Mouse (Mus musculus) ovary, postnatal 14 days (tissue): Measurements from ENCODE around the gene Csf1.
"Not testable (repeated sequence)": the region's sequence is repeated elsewhere in the genome, so short reads cannot be mapped to it uniquely, and the experiment has no call there.

Experiments
- DNase-seq: peaks from one replicate; pipeline ENCODE4 v3.0.0; 2022; ENCODE audit warnings: low spot score

The Csf1 gene

DNA sequence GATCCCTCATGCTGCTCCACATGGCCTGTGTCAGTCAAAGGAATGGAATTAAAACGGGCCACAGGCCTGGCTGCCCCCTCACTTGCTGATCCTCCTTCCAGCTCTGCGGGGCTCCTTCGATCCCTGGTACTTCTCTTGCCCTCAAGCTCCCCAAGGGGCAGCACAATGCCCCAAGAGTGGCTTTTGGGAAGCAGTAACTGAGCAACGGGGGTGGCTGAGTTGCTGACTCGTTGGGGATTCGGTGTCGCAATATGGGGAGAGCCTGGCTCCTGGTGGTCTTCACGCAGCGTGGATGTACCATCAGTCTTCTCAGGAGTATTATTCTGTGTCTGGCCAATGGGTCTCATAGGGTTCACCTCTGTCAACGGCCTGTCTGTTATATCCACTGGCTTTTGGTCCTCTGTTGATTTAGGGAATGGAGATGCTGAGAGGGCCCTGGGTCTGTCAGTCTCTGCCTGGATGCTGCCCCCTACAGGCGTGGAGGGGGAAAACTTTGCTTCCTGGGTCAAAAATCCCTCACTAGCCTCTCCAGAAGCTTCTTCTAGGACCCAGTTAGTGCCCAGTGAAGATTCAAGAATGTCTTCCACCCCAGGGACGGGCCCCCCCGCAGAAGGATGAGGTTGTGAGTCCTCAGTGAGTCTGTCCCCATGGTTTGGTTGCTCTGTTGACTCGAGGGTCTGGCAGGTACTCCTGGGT lies 11.9 kb downstream of the Csf1 start:
- no peak for DNase-seq

DNA sequence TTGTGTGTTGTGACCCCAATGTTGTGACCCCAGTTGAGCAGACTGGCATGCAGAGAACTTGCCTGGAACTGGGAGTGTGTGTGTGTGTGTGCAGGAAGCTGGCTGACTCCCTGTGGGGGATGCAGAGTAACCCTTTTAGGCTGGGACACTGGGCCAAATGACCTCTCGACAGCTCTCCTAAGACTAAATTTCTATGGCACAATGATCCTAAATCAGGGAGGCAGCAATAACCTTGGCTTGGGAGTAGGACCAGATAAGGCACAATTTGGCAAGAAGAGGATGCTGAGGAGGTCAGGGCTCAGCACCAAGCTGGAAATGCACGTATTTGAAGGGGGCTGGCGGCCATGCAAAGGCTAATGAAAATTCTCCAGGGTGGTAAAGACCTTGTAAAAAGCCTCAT lies 14.2 kb downstream of the Csf1 start:
- DNase-seq = no peak

DNA sequence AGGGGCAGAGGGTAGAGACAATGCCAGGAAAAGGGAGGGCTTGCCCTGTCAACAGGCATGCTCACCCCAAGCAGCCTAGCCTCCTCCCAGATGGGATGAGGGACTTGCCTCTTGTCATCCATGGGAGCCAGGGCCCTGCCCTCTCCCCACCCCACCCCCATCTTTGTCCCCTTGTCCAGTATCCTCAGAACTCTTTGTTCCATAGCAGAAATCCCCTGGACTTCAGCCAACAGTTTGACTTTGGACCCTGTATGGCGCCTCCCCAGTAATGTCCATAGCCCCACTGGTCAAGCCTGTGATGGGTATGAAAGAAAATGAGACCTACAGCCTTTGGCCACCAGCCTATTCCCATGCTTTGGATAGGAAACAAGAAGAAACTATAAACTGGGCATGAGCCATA lies 16.6 kb downstream of the Csf1 start:
- DNase-seq = no peak

DNA sequence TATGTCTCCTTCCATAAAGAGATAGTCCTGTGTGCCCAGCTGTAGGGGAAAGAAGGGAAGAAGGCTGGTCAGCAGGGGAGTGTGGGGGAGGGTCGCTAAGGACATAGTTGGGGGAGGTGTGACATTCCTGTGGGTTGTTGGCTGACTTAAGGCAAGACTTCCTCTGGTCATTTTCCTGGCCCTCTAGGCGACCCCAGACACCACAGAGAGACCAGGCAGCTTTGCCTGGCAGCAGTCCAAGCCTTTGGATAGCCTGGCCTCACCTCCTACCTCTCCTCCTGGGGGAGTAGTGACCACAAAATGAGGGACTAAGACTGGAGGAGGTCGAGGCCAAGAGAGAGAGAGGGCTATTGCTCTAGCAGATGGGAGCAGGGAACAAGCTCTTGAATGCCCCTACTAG lies 17.2 kb downstream of the Csf1 start:
- DNase-seq = no peak

DNA sequence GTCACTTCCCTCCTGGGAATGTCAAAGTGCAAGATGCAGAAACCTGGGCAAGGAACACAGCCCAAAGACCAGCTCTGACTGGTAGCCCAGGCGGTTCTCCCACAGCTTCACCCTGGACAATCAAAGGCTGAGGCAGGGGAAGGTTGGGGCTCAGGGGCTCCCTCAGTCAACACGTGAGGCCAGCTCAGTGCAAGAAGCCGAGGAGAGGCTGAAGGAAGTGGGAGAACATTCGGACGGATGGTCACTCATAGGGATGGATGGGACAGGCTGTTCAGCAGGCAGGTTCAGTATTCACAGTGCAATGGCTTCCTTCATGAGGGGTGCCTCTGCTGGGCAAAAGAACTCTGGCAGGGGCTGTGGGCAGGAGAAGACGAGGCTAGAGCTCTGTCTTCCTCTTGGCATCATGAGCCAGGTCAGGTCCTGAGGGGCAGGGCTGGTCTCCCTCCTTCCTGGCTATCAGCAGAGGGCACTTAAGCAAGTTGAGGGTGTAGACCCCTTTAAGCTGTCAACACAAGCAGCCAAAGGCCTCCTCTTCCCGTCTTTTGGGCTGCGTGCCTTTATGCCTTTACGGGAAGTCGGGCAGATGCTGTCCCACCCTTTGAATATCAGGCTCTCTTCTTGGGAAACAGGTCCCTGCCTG lies 18.1 kb downstream of the Csf1 start:
- DNase-seq = no peak

DNA sequence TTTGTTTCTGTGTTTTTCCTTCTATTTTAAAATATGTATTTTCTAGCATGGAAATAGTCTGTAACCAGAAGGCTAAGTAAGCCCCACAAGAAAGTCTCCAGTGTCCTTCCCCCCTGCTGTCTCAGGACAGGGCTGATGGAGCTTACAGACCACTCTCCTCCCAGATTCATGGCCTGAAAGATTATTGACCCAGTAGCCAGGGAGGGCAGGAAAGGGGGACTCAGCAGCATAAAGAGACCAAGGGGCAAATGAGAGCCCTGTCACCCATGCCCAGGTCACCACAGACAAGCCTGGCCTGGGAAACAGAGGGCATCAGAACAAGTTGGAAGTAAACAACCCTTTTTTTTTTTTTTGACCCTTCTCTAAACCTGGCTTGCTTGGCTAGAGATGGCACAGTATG lies 18.9 kb downstream of the Csf1 start:
- no peak for DNase-seq

DNA sequence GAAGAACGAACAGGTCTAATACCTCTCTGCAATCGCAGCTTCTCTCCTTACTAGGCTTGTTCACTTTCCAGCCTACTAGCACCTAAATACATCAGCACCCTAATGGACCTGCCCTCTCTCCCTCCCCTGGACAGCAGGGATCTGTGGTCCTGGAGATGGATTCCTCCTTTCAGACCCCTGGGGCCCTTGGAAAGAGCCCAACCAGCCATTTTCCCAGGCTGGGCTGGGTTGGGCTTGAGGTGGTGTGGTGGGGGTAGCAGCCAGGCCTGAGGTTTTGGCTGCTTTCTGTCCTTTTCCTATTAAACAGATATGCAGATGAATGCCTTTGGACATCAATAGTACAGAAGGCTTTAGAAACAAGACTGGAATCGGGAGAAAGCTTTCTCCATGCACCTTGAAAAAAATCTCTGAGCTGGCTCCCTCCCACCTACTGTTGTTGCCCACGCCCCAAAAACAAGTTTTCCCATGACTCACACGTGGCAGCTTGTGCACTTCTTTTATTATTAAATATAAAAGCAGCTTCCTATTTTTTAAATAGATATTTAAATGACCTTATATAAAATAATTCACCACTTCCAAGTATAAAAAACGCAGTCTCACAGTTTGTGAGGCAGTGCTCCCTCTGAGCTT lies 19.6 kb downstream of the Csf1 start:
- peak; percentile 74 for DNase-seq

DNA sequence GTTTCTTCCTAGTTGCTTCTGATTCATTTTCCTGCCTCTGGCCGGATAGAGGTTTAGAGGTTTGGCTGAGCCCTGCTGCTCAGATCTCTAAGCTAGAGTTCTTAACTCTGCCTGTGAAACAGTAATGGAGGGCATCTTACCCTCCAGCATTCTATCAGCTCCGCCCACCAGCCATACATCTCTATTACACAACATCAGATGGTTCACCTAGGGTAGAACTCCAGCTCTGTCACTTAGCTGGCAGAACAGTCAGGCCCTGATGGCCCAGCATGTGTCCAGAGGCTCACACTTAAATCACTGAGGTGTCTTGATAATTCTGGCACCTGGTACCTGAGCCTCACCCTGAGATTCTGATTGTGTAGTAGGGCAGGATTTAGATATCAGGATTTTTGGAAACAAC lies 20.3 kb downstream of the Csf1 start:
- no peak for DNase-seq

DNA sequence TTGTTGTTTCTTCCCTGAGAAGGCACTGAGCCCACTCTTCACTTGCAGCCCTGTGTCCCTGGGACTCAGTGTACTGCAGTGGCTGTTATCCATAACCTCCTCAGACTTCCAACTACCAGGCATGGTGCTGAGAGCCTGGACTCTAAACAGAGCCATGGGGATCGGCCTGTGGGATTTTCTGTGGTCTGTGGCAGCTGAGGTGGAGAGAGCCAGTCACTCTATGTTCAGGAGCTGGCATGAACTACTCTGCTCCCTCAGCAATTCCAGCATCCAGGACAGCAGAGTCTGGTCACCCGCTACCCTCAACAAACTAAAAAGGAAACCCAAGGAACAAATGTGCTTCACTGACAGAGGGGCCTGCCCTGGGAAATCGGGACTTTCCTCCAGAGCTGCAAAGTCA lies 20.8 kb downstream of the Csf1 start:
- no peak for DNase-seq

DNA sequence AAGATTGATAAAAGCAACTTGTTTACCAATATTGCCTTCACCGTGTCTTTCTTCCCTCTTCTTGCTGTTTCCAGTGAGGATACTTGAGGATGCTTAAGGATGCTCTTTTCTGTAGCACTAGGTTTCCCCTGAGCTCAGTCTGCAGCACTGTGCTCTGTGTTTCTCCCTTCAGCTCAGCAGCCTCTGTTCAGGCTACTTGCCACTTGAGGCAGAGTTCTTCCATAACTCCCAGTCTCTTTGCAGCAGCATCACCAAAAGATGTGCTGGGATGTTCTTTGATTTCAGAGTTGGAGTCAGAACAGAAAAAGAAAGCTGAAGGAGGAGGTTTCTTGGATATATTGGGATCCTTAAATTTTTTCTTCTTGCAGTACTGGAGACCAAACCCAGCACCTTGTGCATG lies 21.6 kb downstream of the Csf1 start:
- DNase-seq = no peak

DNA sequence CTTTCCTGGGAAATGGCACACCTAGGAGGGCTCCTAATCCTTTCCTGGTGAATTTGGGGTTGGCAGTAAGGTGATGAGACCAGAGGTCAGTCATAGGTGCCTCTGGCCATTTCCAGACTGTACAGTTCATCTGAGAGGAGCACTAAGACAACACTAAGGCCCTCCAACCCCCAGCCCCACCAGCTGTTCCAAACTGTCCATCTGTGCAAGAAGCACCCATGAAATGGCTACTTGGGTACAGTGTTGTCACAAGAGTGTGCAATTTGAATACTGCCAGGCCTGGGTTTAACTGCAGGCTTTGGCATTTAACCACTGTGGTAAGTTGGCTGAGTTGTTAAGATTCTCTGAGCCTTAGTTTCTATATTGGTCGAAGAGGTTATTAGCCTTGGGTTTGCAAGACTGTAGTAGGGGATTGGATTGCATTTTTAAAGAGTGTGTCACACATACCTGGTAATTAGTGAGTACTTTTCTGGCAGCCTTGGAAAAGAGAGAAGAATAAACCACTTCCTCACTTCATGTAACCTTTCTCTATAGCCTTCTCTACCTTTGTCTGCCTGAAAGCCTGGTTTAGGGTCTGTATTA lies 22.6 kb downstream of the Csf1 start:
- no peak for DNase-seq

DNA sequence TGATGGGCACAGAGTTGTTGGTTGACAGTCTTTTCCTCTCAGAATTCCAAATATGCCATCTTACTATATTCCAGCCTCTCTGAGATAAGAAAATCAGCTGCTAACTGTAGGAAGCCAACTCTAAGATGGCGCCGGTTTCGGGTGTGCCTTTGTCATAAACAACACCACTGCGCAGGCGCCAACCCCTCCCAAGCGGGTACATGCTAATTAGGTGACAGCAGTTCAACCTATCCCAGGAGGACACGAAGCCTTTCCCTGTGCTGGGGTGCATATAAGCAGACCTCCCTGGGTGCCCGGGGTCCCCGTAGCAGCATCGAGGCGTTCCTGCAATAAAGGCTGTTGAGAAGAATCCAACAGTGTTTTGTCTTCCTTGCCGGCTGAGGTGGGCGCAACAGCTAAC lies 24.6 kb downstream of the Csf1 start:
- not testable (repeated sequence) for DNase-seq

DNA sequence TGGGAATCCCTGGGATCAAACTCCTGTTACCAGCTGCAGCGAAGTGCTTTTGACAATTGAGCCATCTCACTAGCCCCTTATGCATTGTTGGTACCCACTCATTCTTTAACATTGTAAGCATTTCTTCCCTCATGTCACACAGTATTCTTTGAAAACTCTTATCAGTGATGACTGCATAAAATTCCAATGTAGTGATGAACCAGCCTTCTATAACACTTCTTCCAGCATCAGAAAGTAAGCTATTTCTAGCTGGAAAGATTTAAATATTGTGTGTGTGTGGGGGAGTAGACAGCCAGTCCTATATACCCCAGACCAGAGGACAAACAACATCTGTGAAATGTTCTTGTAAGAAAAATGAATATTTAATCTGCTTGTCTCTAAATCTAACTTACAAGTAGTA lies 26.9 kb downstream of the Csf1 start:
- DNase-seq = no peak

DNA sequence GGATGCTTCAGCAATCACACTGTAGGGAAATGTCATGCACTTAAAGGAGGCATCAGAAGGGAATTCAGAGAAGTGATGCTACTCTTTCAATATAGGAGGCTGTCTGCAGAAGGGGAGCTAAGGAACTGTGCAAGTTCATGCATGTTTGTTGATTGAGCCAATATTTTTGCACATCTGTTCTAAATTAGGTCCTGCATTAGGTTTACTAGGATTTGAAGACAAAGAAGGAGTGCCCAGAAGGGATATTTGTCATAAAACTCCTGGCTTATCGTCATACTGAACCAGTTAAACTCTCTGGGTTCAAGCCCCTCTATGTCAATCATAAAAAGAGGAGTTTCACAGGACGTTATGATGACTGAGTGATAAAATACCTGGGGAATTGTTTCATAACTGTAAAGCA lies 30.0 kb downstream of the Csf1 start:
- no peak for DNase-seq

DNA sequence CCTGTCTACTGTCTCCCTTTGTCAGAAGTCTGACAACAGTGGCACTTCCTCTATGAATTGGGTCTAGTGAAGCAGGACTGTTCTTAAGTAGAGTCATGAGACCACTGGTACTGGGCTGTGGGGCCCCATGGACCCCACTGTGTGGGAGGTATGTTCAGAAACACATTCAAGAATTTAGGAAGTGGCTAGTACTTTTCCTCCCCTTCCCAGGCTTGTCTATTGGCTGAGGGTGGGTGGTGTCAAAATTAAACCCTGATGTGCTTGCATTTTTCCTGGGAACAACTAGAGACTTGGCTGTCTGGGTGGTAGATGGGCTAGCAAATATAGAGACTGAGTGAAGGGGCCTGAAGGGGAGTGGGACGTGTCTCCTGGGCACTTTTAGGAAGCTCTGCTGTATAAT lies 31.8 kb downstream of the Csf1 start:
- DNase-seq = no peak

DNA sequence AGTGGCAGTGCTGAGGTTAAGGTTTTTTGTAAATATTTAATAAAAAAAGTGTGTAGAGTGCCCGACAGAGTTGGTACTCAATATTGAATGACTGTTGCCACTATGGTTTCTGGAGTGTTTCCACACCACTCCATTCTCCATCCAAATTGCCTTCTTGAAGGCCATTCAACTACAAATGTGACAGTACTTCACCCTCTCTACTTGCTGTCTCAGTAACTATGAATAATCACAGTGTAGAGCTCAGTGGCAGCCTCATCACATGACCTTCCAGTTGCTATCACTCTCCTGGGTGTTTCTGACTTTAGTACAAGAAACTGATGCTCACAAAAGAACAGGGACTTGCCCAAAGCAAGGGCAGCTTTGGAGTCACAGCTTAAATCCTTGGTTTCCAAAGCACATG lies 44.3 kb downstream of the Csf1 start:
- DNase-seq = no peak

DNA sequence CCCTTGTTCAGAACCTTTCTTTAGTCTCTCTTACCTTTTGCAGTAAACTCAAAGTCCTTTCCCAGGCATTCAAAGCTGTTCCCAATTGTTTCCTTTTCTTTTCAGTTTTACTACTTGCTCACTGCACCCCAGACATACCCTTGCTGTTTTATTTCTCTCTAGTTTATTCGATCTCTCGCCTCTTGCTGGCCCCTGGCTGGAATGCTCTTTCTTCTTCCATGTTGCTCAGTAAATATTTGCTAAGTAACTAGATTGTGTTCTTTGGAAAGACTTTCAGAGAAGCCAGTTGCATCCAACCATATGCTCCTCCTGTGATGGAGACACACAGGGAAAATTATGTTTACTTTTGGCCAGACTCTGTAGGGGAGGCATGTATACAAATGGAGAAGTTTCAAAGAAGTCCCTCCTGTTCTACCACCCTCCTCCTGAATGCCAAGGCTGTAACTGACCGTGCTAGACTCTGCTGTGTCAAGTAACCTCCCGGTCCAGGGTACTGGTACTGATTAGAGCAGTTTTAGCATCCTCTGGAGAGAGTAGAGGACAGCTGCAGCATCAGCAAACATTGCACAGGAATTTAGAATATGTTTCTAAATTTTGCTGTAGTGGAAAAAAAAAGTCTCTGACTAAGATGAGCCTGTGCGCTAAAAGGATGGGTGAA lies 45.9 kb downstream of the Csf1 start:
- no peak for DNase-seq

DNA sequence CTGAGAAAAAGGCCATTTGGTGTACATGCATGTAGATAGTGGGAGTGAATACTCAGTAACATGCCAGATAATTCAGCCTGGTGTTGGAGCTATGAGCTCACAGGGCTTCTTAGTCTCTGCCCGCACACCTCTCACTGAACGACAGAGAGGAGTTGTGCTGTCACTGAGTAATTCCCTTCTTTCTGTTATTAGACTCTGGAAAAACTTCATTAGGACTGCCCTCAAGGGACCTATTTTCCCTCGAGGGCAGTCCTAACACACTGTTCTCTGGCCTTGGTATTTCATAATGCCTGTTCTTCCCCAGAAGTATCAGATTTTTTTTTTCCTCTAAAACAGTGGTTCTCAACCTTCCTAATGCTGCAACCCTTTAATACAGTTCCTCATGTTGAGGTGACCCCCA lies 48.2 kb downstream of the Csf1 start:
- no peak for DNase-seq

DNA sequence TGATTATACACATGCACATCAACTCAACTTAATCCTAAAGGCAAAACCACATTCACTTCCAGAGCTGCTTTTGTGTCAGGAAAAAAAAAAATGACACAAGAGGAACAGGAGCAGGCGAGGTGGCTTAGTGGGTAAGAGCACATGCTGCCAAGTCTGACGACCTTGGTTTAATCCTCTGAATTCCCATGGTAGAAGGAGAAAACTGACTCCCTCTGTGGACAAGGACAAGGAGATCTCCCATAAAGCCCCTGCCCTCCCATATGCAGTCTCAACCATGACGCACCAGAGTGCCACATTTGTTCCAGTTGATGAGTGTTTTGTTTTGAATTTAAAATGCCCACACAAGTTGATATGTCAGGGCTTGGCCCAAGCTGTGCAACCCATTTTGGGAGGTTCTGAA lies 51.1 kb downstream of the Csf1 start:
- no peak for DNase-seq

DNA sequence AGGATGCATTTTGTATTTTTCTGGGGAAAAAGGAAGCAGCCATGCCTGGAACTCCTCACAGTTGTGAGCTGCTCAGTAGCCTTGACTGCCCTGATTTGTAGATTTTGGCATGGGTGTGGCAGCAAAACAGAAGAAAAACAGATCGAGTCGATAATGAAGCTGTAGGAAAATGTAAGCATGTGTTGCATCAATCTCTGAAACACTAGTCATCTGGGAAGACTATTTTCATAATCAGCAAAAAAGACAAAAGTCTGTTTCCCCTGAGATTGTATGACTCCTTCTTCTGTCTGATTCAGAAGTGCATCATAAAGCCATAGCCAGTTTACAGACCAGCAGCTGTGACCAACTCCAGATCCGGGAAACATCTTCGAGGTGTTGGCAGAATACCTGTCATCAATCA lies 53.0 kb downstream of the Csf1 start:
- DNase-seq = no peak

DNA sequence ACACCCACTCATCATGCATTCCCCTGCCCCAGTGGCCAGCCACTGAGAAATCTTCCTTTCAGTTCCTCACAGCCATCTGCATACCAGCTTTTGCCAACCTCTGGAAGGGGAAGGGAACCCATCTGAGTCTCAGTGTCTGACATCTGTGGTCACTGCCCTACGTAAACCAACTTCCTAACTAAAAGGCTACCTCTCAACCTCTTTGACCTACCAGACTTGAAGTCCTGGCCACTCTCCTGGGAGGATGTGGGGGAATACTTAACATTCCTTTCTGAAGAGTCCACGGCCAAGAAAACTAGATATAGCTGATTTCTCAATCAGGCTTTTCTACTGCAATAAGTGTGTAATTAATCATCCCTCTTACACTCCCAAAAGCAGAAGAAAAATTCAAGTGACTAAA lies 54.1 kb downstream of the Csf1 start:
- DNase-seq = no peak

DNA sequence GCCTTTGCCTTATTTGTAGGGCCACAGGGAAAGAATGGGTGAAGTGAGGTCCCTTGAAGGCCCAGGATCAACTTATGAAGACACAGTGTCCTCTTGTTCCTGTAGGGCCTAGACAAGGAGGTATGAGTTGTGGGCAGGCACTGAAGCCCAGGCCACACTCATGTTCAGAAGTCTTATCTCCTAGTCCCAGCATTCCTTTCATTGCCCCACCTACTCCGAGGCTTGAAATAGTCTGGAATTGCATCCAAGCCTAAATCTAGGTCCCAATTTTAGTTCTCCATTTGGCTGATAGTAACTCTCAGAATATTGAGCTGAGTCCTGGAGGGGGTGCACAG lies 55.9 kb downstream of the Csf1 start:
- no peak for DNase-seq
